Mouse (Mus musculus): Measurements from ENCODE around the gene Stxbp1.

DNA sequence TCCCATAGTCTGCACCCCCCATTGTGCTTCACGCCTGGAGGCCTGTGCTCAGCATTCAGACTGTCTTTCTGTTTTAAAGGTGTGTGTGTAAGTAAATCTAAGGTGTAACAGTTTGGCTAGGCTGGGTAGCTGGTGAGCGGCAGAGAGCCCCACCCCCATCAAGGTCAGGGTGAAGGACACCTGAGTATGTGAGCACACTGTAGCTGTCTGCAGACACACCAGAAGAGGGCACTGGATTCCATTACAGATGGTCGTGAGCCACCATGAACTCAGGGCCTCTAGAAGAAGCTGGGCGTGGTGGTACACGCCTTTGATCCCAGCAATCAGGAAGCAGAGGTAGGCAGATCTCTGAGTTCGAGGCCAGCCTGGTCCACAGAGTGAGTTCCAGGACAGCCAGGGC is 65.3 kb downstream of the Stxbp1 start:
- TF ChIP-seq POLR2A (IDR thresholded peaks at IDR 0.05; ENCODE audit: borderline replicate concordance, insufficient read depth, low read length) (no peak), CTCF (IDR thresholded peaks at IDR 0.05; ENCODE audit: borderline replicate concordance, insufficient read depth, low read depth, low read length) (no peak)

Measured in cerebellum, adult 2 months (tissue).